Mouse (Mus musculus) CH12.LX (cell line): ENCODE results near the gene Tnnt2.

Source experiments
- CHD1 ChIP-seq: IDR thresholded peaks from 2 replicates; pipeline ENCODE4 v1.6.1; 2012; ENCODE audit warnings: low read depth, low read length, improper control_type of control experiment, inconsistent platforms
- CTCF ChIP-seq, 2 experiments: IDR thresholded peaks in 1 of 2; conservative IDR thresholded peaks in 1 of 2; 2 replicates each; pipeline ENCODE4 v1.5.1; 2011 to 2012; ENCODE audit warnings: low read depth in 2 of 2, low read length in 2 of 2, improper control_type of control experiment in 1 of 2, inconsistent platforms in 1 of 2, mild to moderate bottlenecking in 1 of 2, moderate library complexity in 1 of 2
- EP300 ChIP-seq: IDR thresholded peaks from 2 replicates; pipeline ENCODE4 v1.6.1; 2011; ENCODE audit warnings: low read length, improper control_type of control experiment
- HCFC1 ChIP-seq: IDR thresholded peaks from 2 replicates; pipeline ENCODE4 v1.6.1; 2012; ENCODE audit warnings: low read depth, mild to moderate bottlenecking, inconsistent platforms, low read length, improper control_type of control experiment
- MEF2A ChIP-seq: IDR thresholded peaks from 2 replicates; pipeline ENCODE4 v1.6.1; 2014; ENCODE audit warnings: low read depth, mild to moderate bottlenecking, inconsistent platforms, low read length, improper control_type of control experiment, borderline replicate concordance
- NELFE ChIP-seq: IDR thresholded peaks from 2 replicates; pipeline ENCODE4 v1.6.1; 2011; ENCODE audit warnings: low read depth, low read length, improper control_type of control experiment
- POLR2A ChIP-seq: IDR thresholded peaks from 2 replicates; pipeline ENCODE4 v1.6.1; 2011; ENCODE audit warnings: low read depth, mild to moderate bottlenecking, improper control_type of control experiment, low read length
- SIN3A ChIP-seq: IDR thresholded peaks from 2 replicates; pipeline ENCODE4 v1.6.1; 2012; ENCODE audit warnings: low read length, improper control_type of control experiment, inconsistent platforms
- TBP ChIP-seq: conservative IDR thresholded peaks from 2 replicates; pipeline ENCODE4 v1.6.1; 2011; ENCODE audit warnings: low read depth, low read length, improper control_type of control experiment
- UBTF ChIP-seq: IDR thresholded peaks from 2 replicates; pipeline ENCODE4 v1.6.1; 2012; ENCODE audit warnings: low read depth, mild to moderate bottlenecking, inconsistent platforms, low read length, improper control_type of control experiment, moderate library complexity
- USF1 ChIP-seq: IDR thresholded peaks from 2 replicates; pipeline ENCODE4 v1.6.1; 2014; ENCODE audit warnings: low read depth, mild to moderate bottlenecking, inconsistent platforms, low read length, improper control_type of control experiment
- ZC3H11A ChIP-seq: IDR thresholded peaks from 2 replicates; pipeline ENCODE4 v1.6.1; 2012; ENCODE audit warnings: low read depth, mild to moderate bottlenecking, inconsistent platforms, low read length, improper control_type of control experiment
- ZNF384 ChIP-seq: IDR thresholded peaks from 2 replicates; pipeline ENCODE4 v1.6.1; 2012; ENCODE audit warnings: low read depth, low read length, improper control_type of control experiment, inconsistent platforms

- TF ChIP-seq CTCF (conservative IDR thresholded peaks at IDR 0.05 in 1 of 2, IDR thresholded peaks at IDR 0.05 in 1 of 2; ENCODE audit: low read depth in 2 of 2, low read length in 2 of 2) (no peak), POLR2A (no peak), NELFE (no peak), MEF2A (no peak), USF1 (no peak), EP300 (no peak), HCFC1 (no peak), SIN3A (no peak), UBTF (no peak), TBP (no peak), ZNF384 (no peak), CHD1 (no peak), ZC3H11A (no peak)
Observed at GRCm38 (mm10) chr1:135800192-135800950, 35.8 kb upstream of the Tnnt2 start.
